Mouse (Mus musculus) megakaryocyte, embryonic 14.5 days (primary cell): Measurements from ENCODE around the gene Ccdc9. TPM values are rescaled to one million over a fixed set of nuclear protein-coding genes. Genes with fewer than 3 reads are reported as not detected.
"Not testable (repeated sequence)": the region's sequence is repeated elsewhere in the genome, so short reads cannot be mapped to it uniquely, and the experiment has no call there.

Experiments used
- H3K27me3 ChIP-seq: replicated peaks from 2 replicates; pipeline ENCODE3; 2012; ENCODE audit warnings: inconsistent platforms
- H3K36me3 ChIP-seq: replicated peaks from 2 replicates; pipeline ENCODE3; 2012; ENCODE audit warnings: low read length, inconsistent platforms, mixed read lengths
- H3K4me1 ChIP-seq: 2 replicates; pipeline ENCODE4 v1.6.1; 2012; ENCODE audit warnings: inconsistent platforms
- H3K4me3 ChIP-seq: replicated peaks from 2 replicates; pipeline ENCODE3; 2012; ENCODE audit warnings: moderate library complexity, mild to moderate bottlenecking, inconsistent platforms
- H3K9me3 ChIP-seq: 2 replicates; pipeline ENCODE4 v1.6.1; 2012; ENCODE audit warnings: inconsistent platforms
- FLI1 ChIP-seq: IDR thresholded peaks from 2 replicates; pipeline ENCODE4 v1.6.1; 2012; ENCODE audit warnings: low read length, inconsistent platforms, mixed read lengths
- GATA1 ChIP-seq: IDR thresholded peaks from 3 replicates; pipeline ENCODE4 v1.6.1; 2012; ENCODE audit warnings: mixed read lengths, low read length, inconsistent platforms, borderline replicate concordance
- polyA plus RNA-seq: library from polyadenylated mRNA; stranded (reverse); fragments of >175 nt; gene quantifications from 2 replicates; pipeline ENCODE4 v1.2.3, GENCODE M21; 2012; ENCODE audit warnings: low replicate concordance; ENCODE audit not compliant: insufficient read depth

Gene Ccdc9
- polyA plus RNA-seq, 1 experiment: 101 TPM

- H3K4me1 ChIP-seq: peaks cover 50% of the 10 kb centered on the region
Measured at GRCm38 (mm10) chr7:16313481-16314220, 27.1 kb upstream of the Ccdc9 start.

GRCm38 (mm10) chr7:16312672-16313311 lies 26.2 kb upstream of the Ccdc9 start:
- no peaks in the 10 kb centered on the region for H3K9me3 ChIP-seq
- no peaks in the 10 kb centered on the region for H3K27me3 ChIP-seq
- peaks cover 65% of the 10 kb centered on the region for H3K36me3 ChIP-seq
- H3K4me3 ChIP-seq: peak overlapping the region; percentile 99
- H3K4me1 ChIP-seq: peaks cover 52% of the 10 kb centered on the region
- TF ChIP-seq GATA1: no peak
- TF ChIP-seq FLI1: peak; percentile 94

More at GRCm38 (mm10) chr7:16313481-16314220, 27.1 kb upstream of the Ccdc9 start:
- H3K9me3 ChIP-seq: no peaks in the 10 kb centered on the region
- H3K27me3 ChIP-seq: no peaks in the 10 kb centered on the region
- peak overlapping the region; percentile 99 for H3K4me3 ChIP-seq
- TF ChIP-seq FLI1 (no peak), GATA1 (no peak)
- peaks cover 72% of the 10 kb centered on the region for H3K36me3 ChIP-seq

- peaks cover 59% of the 10 kb centered on the region for H3K36me3 ChIP-seq
- no peak for TF ChIP-seq FLI1
- no peak for TF ChIP-seq GATA1
- H3K4me1 ChIP-seq: peaks cover 52% of the 10 kb centered on the region
- no peaks in the 10 kb centered on the region for H3K27me3 ChIP-seq
- no peaks in the 10 kb centered on the region for H3K9me3 ChIP-seq
- H3K4me3 ChIP-seq: peak overlapping the region; percentile 99
Measured at GRCm38 (mm10) chr7:16312011-16312671, 25.5 kb upstream of the Ccdc9 start.

- peaks cover 51% of the 10 kb centered on the region for H3K4me1 ChIP-seq
Measured at GRCm38 (mm10) chr7:16311453-16312004, 24.9 kb upstream of the Ccdc9 start.

GRCm38 (mm10) chr7:16310521-16311452 lies 24.2 kb upstream of the Ccdc9 start:
- H3K4me3 ChIP-seq: peak overlapping the region; percentile 99
- TF ChIP-seq GATA1 (no peak), FLI1 (no peak)
- no peaks in the 10 kb centered on the region for H3K9me3 ChIP-seq
- H3K4me1 ChIP-seq: peaks cover 52% of the 10 kb centered on the region
- H3K27me3 ChIP-seq: no peaks in the 10 kb centered on the region
- peaks cover 49% of the 10 kb centered on the region for H3K36me3 ChIP-seq

More at GRCm38 (mm10) chr7:16311453-16312004, 24.9 kb upstream of the Ccdc9 start:
- no peaks in the 10 kb centered on the region for H3K9me3 ChIP-seq
- TF ChIP-seq GATA1 (no peak), FLI1 (no peak)
- H3K27me3 ChIP-seq: no peaks in the 10 kb centered on the region
- peaks cover 53% of the 10 kb centered on the region for H3K36me3 ChIP-seq
- H3K4me3 ChIP-seq: peak overlapping the region; percentile 99

GRCm38 (mm10) chr7:16310020-16310520 lies 23.5 kb upstream of the Ccdc9 start:
- TF ChIP-seq FLI1 (no peak), GATA1 (no peak)
- Histone ChIP-seq H3K27me3 (no peaks in the 10 kb centered on the region), H3K36me3 (peaks cover 47% of the 10 kb centered on the region), H3K4me1 (peaks cover 51% of the 10 kb centered on the region), H3K4me3 (peak overlapping the region; percentile 99), H3K9me3 (no peaks in the 10 kb centered on the region)

- H3K4me3 ChIP-seq: peak overlapping the region; percentile 99
- H3K27me3 ChIP-seq: no peaks in the 10 kb centered on the region
- peaks cover 43% of the 10 kb centered on the region for H3K36me3 ChIP-seq
- H3K9me3 ChIP-seq: no peaks in the 10 kb centered on the region
- no peak for TF ChIP-seq GATA1
- TF ChIP-seq FLI1: no peak
- peaks cover 46% of the 10 kb centered on the region for H3K4me1 ChIP-seq
Measured at GRCm38 (mm10) chr7:16309318-16310019, 22.9 kb upstream of the Ccdc9 start.

- Histone ChIP-seq H3K4me3 (peak overlapping the region; percentile 99), H3K27me3 (no peaks in the 10 kb centered on the region), H3K4me1 (peaks cover 42% of the 10 kb centered on the region), H3K36me3 (peaks cover 37% of the 10 kb centered on the region), H3K9me3 (no peaks in the 10 kb centered on the region)
- TF ChIP-seq FLI1 (no peak), GATA1 (no peak)
Measured at GRCm38 (mm10) chr7:16308555-16309317, 22.1 kb upstream of the Ccdc9 start.

GRCm38 (mm10) chr7:16308093-16308492 lies 21.5 kb upstream of the Ccdc9 start, which contains the start of gene Bbc3:
TSS of gene Bbc3 (plus strand) at chr7:16308393.
- not testable (repeated sequence) for H3K9me3 ChIP-seq, H3K27me3 ChIP-seq
- peaks cover 32% of the 10 kb centered on the region for H3K36me3 ChIP-seq
- peak within 1 kb of the TSS; percentile 99 for H3K4me3 ChIP-seq
- H3K4me1 ChIP-seq: peaks cover 38% of the 10 kb centered on the region

GRCm38 (mm10) chr7:16307141-16307540 lies 20.5 kb upstream of the Ccdc9 start:
- not testable (repeated sequence) for H3K27me3 ChIP-seq, H3K4me3 ChIP-seq, H3K9me3 ChIP-seq
- Histone ChIP-seq H3K4me1 (peaks cover 43% of the 10 kb centered on the region), H3K36me3 (peaks cover 28% of the 10 kb centered on the region)
